Mouse (Mus musculus) c-Kit-positive CD71-negative TER-119-negative erythroid progenitor cells, embryonic 14.5 days (primary cell): ENCODE measurements around the gene Pyroxd1.
A peak's percentile ranks its signal among the peaks of the same experiment; 100 is the strongest.
"Not testable (repeated sequence)": the region's sequence is repeated elsewhere in the genome, so short reads cannot be mapped to it uniquely, and the experiment has no call there.

ENCODE experiments used
- DNase-seq: peaks from one replicate; pipeline ENCODE4 v3.0.0-alpha.2; 2013; ENCODE audit warnings: low read depth

Gene Pyroxd1

DNA sequence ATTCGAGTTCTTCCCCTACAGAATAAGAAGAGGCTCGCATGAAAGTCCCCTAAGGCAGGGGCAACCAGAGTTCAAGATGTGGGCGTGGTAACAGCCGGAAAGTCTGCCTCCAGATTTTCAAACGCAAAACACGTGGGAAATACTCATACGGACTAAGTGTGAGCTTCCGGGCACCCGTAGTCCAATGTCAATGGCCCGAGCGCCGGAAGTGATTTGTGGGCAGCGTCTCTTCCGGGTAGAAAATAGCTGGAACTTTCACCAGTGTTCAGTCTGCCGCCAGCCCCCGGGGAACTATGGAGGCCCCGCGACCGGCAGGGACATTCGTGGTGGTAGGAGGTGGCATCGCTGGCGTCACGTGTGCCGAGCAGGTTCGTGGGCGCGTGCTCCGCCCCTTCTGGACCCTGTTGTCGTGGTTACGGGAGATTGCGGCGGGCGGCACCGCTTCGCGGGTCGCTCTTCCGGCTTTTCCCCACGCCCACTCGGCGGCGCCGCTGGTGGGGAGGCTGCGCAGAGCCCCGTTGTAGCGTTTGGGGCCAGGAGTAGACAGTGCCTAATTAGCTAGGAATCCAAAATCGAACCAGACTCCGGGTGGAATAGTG lies at the start of gene Pyroxd1:
Gene Pyroxd1, plus strand, starts transcription at position 215 of the 599 bp plus-strand sequence.
- peak; percentile 62 for DNase-seq

GRCm38 (mm10) chr6:142298098-142298497 lies 47.4 kb upstream of the Pyroxd1 start, which contains the start of gene Iapp:
Iapp (plus strand) TSS chr6:142298423.
- no peak for DNase-seq

GRCm38 (mm10) chr6:142305076-142305475 lies 40.4 kb upstream of the Pyroxd1 start:
- DNase-seq = no peak

DNA sequence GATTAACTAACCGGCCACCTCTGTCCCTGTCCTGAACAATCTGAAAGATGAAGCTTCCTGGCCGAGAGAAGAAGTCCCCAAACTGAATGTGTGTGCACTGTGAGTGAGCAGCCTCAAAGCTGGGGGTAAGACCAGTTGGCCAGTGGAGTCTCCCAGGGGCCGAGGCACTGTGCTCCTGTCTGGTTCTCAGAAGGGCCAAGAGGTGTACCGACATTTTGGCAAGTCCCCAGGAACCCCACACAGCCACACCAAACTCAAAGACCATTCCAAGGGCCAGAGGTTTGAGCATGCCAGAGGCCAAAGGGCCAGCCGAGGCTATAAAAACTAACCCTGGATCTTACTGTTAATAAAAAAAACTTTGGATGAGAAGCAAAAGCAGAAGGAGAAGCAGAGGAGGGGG lies 31.2 kb upstream of the Pyroxd1 start:
- DNase-seq = no peak

- no peak for DNase-seq
Measured at GRCm38 (mm10) chr6:142317106-142317505, 28.3 kb upstream of the Pyroxd1 start.

DNA sequence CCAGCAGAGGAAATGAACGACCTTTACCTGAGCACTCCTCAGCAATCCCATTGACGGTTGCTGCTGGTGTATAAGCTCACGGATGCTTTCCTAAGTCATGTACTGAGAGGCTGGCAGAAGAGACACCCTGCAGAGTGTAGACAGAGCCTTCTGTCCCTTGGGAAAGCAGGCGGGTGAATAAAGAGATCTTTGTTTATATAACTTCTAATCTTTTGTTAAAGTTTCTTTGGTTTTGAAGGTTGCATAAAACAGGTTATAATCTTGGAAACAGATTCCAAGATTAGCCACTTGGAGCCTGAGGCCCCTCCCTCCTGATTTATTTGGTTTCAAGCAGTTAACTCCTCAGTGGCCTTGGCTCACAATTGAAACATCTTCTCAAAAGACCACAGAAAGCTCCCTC lies 22.6 kb upstream of the Pyroxd1 start, which contains the start of gene Slco1a5:
Gene Slco1a5, minus strand, starts transcription at position 101 of the 400 bp plus-strand sequence.
- DNase-seq = no peak

- DNase-seq = no peak
Measured at GRCm38 (mm10) chr6:142326598-142326997, 18.9 kb upstream of the Pyroxd1 start.

DNA sequence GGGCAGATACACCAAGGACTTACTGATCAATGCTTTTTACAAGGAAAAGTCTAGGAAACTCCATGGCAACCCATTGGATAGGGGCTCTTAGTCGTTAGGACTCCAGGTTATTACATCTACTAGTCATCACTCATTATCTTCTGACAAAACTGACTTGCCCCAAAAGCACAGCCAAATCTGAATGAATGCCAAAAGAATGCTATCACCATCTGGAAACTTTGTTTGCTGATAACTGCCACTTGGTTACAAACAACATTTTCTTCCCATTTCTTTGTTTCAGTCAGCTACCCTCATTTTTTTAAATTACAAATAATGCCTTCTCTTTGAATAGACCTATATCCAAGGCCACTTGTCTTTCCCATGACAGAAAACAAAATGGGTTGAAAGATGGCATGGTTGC lies 16.3 kb upstream of the Pyroxd1 start:
- no peak for DNase-seq

- DNase-seq = no peak
Measured at GRCm38 (mm10) chr6:142338961-142339360, 6.5 kb upstream of the Pyroxd1 start.

DNA sequence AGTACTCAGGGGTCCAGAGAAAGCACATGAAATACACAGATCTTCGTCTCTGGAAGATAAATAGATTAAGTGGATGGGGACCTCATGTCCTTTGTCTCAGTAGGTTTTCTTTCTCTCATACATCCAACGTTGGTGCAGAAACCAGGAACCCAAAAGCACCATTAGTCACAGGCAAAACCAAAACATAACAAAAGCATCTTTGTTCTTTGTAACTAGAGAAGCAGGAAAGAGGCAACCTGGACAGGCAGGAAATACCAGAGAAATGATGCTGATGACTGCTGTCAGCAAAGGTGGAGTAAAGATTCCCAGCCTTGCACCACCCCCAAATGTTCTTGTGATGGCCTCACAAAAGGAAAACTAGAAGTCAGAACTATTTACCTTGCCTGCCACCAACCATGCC lies 5.9 kb upstream of the Pyroxd1 start:
- no peak for DNase-seq

DNA sequence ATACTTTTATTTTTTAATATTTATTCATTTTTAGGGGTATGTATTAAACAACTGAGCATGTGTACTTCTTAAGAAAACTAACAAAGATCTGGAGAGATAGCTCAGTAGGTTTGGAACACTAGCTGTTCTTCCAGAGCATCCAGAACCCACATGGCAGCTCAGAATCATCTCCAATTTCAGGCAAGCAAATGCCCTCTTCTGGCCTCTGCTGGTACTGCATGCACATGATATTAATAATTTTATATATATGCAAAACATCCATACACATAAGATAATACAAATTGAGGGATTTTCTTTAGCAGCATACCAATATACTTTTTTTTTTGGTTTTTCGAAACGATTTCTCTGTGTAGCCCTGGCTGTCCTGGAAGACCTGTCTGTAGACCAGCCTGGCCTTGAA lies 1.9 kb upstream of the Pyroxd1 start:
- peak; percentile 37 for DNase-seq

GRCm38 (mm10) chr6:142346181-142347110 lies 992 bp downstream of the Pyroxd1 start:
- DNase-seq = peak; percentile 9

DNA sequence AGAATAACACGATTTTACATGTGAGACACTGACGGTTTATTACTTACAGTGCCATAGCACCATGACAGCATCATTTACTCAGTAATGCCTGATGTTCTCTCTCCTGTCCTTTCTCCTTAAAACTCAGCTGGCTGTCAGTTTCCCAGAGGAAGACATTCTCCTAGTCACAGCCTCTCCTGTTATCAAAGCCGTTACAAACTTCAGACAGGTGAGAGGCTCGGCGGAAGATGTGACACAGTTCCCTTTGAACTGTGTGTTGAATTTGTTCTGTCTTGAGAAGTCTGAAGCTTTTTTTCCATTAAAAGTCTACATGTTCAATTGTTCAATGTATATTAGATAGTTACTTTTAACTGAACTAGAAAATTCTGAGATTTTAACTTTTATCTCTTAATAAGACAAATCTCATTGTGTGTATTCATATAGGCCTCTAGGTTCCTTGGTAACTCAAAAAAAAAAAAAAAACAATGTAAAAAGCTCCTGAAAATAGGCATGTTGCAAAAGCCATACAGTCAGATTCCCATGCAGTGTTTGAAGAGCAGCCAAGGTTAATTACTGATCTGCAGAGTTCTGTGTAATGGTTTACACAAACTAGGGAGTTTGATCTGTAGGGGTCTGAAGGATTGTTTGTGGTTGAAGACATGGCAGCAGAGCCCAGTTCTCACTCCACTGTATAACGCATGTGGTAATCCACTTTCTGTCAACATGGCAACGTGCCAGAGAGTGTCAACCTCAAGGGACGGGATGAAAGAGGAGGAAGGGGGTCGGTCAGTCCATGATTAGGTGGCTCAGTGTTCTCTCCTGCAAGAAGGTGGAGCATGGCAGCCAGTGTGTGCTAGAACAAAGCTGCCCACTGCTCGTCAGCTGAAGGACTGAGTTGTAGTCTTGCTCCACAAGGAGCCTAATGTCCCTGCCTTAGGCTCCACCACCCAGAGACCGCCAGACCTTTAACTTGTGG lies 2.3 kb downstream of the Pyroxd1 start:
- no peak for DNase-seq

DNA sequence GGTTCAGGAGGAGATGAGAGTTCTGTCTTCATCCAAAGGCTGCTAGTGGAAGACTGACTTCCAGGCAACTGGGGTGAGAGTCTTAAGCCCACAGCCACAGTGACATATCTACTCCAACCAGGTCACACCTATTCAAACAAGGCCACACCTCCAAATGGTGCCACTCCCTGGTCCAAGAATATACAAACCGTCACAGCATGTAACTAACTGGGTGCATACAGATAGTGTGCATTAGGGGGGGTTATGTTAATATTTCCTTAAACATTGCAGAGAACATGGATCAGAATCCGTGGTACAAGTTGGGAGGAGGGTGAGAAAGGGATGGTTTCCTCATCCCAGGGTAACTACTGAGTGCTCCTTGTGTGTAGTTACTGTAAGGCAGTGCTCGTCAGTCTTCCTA lies 6.6 kb downstream of the Pyroxd1 start:
- DNase-seq = not testable (repeated sequence)

DNA sequence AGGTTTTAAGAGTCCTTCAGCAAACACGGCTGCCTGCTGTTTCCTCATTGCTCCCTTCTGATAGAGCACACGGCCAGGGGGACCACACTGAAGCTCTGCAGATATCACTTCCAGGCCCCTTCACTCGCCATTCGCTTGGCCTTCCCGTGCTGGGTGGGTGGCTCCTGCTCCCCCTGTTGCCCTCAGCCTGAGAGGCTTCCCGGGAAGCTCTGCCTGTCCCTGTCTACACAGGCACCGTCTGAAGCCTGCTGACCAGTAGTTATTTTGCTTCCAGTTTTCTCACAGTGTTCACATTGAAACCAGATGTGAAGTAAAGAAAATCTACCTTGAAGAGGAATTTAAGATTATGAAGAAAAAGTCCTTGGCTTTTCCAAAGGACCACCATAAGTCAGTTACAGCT lies 11.7 kb downstream of the Pyroxd1 start:
- DNase-seq = no peak

DNA sequence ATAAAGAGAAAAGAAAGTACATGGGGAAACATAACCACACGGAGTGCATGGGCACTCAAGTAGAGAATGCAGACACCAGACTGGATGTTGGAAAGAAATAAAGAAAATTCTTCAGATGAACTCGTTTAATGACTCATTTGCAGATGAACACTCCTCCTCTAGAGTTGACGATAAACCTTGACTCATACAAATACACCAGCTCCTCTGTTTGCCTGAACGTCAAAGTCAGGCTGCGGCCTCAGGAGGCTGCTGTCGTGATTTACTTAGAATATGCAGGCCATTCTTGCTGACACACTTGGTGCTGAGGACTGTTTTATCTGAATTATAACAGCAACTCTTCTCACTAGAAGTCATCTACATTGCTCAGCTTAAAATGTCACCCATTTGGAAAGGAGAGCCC lies 16.6 kb downstream of the Pyroxd1 start:
- no peak for DNase-seq

DNA sequence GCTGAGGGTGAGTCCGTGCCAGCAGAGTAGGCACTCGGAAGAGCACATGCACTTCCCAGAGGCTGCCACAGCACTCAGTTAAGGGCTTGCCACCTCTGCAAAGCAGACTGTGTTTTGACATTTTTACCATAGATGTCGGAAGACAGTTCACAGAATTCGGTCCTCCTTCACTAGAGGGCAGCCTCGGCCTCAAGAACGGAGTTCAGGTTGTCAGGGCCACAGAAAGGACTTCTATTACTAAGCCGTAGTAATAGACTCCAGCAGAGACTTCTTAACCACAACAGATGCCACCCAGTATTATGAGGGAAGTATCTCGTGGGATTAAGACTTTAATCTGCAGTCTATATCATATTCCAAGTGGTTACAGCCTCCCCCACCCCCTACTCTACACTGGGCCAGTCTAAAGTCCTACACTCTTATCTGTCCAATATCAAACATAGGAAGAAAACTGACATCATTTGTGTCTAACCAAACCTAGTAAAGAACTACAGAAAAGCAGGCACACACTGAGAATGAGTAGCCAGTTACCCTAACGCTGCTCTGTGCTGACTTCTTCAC lies 17.6 kb downstream of the Pyroxd1 start:
- no peak for DNase-seq

GRCm38 (mm10) chr6:142365742-142366472 lies 20.5 kb downstream of the Pyroxd1 start:
- no peak for DNase-seq

GRCm38 (mm10) chr6:142366473-142367018 lies 21.1 kb downstream of the Pyroxd1 start:
- DNase-seq = no peak

GRCm38 (mm10) chr6:142367565-142367964 lies 22.1 kb downstream of the Pyroxd1 start:
- DNase-seq = no peak

DNA sequence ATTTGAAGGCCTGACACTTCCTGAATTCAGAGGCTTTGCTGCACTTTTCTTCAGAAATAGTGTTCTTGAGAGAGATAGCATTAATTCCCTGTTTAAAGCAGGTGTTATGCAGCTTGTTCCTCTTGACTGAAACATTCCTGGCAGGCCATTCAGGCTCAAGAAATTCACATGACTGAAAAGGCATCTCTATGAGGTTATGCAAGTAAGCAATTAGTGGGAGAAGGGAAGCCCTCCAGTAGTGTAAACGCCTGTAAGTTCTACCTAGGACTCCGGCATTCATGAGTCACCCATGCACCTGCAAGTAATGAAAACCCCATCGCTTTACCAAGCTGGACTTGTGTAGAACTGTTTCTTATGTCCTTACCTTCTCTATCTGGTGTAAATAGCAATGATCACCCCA lies 24.1 kb downstream of the Pyroxd1 start:
- no peak for DNase-seq
